Mouse (Mus musculus) cerebellum, postnatal 36 days (tissue): Measurements from ENCODE around the gene Gpr155.

ENCODE experiments used
- DNase-seq, 2 experiments: peaks; one replicate each; pipeline ENCODE4 v3.0.0; 2021 to 2022; ENCODE audit warnings: mixed read lengths in 2 of 2

Gene Gpr155

DNA sequence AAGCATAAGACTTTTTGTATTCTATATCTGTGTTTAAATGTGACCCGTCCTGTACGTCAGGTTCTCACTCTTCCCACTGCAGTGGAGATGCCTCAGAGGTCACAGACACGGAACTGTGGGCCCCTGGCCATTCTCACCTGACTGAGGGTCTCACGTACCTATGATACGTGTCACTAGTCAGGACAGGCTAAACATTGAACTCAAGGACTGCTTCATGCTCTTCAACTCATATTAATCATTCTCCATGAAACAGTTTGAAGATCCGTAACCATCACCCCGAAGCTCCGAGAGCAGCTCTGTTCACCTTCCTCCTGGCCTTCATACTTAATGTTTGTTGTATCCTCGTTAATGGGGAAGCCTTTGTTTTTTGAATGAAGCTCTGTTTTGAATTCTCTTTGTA, 68.9 kb downstream of the Gpr155 start:
- DNase-seq = no peak

DNA sequence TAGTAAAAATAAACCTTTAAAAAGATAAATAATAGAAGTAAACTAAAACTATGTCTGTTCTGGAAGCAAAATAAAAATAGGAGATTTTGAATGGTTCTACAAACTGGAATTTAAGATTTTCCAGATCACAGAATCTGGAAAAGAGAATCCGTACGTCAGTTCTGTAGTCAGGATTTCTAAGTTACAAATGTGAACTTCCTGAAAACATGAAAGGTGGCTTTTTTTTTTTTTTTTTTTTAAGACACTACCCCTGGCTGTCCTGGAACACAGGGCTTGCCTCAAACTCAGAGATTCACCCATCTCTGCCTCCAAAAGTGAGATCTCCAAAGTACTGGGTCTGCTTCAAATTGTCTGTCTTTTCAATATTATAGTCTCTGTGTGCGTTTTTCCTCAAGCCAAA, 72.1 kb downstream of the Gpr155 start:
- no peak for DNase-seq

DNA sequence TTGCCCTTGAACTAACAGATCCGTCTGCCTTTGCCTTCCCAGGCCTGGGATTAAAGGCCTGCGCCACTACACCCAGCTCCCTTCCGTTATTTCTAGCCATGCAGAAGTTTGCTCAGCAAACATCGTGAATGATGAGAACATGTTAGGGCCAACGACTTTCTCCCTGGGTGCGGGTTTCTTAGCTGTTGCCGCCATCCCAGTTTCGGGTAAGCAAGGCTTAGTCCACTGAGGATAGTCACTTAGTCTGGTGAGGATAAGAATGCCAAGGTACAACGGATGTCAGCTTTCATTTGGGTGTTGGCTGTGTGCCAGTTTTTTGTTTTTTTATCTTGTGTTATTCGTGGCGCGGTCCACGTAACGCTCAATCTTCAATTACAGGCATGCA, 73.3 kb downstream of the Gpr155 start:
- DNase-seq = peak; percentile 32 to 59

DNA sequence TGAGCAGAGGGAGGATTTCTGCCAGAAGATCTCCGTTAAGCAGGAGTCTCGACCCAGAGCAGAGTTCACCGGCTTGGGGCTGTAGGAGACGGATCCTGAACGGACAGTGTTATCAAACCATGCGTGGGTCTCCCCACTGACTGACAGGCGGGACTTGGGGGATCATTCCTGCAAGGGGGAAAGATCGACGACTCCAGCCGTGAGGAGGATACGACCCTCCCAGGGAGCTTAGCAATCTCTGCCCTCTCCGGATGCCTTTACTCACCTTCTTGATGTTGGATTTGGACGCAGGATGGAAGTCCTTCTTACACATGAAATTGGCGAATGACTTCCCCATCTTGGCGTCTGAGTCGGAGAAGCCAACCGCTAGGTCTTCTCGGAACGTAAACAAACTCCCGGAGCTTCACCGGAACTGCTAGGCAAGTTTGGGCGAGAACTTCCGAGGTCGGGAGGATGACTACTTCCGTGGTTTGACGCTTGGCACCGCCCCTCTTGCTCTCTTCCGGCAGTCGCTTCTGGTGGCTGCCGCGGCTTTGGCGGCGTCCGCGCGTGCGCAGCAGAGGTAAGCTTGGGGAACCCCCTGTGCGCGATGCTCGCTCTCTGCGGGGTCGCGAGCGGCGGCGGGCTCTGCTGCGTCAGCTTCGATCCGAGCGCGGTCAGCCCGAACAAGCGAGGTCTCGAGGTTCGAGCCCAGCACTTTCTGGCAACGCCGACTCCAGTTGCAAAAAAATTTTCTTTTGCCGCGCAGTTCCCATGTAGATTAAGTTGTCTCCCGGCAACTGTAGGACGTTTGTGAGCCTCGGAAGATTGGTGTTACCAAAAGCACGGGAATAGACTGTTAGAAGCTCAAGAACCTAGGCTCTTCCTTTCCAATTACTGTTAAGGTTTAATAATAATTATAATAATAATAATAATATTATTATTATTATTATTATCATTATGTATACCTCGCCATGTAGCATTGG, 73.9 kb downstream of the Gpr155 start, which contains the start of the genes Scrn3 and Cir1:
Gene Scrn3, plus strand, starts transcription at position 450 of the 965 bp plus-strand sequence.
Gene Cir1, minus strand, starts transcription at position 550 of the 965 bp plus-strand sequence.
- peak; percentile 93 to 96 for DNase-seq

DNA sequence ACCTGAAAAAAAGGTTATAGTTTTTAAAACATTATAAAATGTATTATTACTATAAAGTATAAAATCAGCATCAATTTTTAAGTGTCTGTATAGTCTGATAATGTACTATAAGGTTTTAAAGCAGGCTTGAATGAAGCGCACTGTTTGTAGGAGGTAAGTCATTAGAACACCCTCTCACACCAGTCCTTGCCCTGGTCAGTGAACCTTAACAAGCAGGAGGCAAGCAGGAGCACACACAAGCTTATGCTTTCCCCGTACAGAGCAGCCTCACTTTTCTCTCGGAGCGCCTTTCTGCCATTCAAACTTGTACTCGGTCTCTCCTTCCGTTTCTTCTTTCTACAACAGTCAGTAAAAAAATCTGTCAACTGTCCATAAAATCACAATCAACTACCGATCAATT, 80.4 kb downstream of the Gpr155 start:
- DNase-seq = no peak

DNA sequence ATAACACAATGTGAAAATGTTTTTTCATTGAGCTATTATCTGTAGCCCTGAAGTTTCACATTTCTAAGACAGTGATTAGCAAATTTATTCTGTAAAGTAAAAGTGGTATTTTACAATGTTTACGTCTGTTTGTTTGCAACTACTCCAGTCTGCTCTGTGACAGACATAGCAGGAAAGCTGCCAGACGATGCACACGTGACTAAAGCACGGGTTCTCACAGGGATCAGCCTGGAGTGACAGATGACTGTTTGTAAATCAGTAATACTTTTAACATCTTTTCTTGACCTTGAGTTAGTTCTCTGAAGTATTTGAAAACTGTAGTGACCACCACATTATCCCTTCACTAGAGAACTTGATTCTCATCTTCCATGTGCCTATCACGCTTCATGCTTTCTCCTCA, 81.9 kb downstream of the Gpr155 start:
- no peak for DNase-seq

DNA sequence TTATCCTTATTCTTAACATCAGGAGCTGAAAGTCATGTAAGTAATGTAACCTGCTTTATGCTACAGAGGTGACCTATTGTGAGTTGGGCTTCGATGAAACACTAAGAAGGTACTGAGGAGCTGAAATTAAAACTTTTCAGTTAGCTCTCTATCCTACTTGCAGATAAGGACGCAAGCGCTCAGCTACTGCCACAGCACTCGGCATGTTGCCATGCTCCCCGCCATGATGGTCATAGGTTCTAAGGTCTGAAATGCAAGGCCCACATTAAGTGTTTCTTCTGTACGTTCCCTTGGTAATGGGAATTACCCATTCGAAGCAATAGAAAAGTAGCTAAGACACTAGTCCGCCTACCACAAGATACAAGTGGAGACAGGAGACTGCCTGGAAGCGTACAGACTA, 83.7 kb downstream of the Gpr155 start:
- DNase-seq = no peak

DNA sequence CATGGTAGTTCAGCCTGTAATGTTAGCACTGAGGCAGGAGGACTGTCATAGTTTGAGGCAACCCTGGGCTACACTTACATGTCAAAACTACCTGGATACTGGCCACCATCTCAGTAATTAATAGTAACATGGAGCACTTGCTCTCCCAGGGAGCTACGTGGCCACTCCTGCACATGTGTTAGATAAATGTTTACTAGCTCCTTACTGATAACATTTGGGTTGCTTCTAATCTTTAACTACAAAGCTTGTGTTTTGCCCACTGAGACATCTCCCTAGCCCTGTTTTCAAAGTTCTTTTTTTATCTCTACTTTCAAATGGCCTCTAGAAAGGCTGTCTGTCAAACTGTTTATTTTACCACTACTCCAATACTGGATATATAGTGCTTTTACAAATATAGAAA, 84.4 kb downstream of the Gpr155 start:
- DNase-seq = no peak

DNA sequence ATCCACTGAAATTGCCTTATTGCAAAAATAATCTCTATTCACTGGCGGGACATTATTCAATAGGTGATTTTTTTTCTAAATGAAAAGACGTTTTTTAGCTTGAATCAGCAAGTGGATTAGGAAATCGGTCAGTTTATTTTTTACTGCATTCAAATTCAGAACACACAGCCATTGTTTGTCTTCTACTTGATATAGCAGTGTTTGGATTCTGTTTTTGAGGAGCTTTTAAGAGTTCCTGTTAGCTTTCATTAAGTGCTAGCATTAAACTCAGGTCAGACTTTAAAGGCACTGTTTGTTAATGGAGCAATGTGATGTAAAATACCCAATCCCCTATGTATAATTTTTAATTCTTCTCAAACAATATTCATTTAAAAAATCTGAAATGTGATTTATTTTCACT, 87.5 kb downstream of the Gpr155 start:
- no peak for DNase-seq

DNA sequence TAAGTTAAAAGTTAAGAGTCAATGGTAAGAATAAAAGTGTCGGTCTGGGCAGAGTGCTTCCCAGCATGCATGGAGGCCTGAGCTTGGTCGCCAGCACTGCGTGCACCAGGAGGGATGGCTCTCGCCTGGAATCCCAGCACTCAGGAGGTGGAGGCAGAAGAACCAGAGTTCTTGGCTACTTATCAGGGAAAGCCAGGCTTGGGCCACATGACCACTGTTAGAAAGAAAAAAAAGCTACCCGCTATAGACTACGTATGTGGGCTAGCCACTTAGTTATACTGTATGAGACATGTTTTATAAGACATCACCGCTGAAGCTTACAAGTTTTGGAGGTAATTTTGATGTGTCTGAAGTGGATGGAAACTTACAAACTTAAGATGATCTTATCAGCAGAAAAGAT, 88.2 kb downstream of the Gpr155 start:
- DNase-seq = no peak

DNA sequence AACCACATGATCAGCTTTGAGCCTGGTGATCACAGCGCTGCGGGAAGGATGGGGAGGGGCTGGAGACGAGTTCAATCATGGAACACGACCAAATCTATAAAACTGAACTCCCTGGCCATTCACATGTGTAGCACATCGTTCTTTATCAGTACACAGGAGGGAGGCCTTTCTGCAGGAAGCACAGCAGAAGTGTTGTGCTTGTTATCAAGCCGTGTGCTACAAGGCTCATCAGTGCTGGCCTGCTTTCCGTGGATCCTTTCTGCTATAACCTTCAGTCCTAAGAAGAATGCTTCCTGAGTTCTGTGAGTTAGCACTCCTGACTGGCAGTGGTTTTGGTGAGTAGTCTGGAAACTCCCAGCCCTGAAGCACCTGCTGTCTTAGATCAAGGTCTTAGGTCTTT, 91.3 kb downstream of the Gpr155 start:
- DNase-seq = no peak
